Mouse (Mus musculus) heart, postnatal 0 days (tissue): Measurements from ENCODE around the gene Cnn3.

ENCODE experiments used
- CTCF ChIP-seq: IDR thresholded peaks from 2 replicates; pipeline ENCODE4 v1.5.1; 2016; ENCODE audit warnings: antibody characterized with exemption, control low read depth, low read depth
- EP300 ChIP-seq: IDR thresholded peaks from 2 replicates; pipeline ENCODE4 v1.6.1; 2016; ENCODE audit warnings: antibody characterized with exemption, low read depth

GRCm38 (mm10) chr3:121493997-121494421 lies 67.7 kb downstream of the Cnn3 start:
- no peak for TF ChIP-seq CTCF
- no peak for TF ChIP-seq EP300
